Mouse (Mus musculus): ENCODE data around the gene Amdhd2. TPM values are rescaled to one million over a fixed set of nuclear protein-coding genes. Genes with fewer than 3 reads are reported as not detected.
A peak's percentile ranks its signal among the peaks of the same experiment; 100 is the strongest.

The Amdhd2 gene
- polyA plus RNA-seq, 1 experiment from 2014 or later = 28.2 TPM

GRCm38 (mm10) chr17:24151382-24151781, 12.2 kb downstream of the Amdhd2 start:
- Histone ChIP-seq H3K4me3 (replicated peaks; ENCODE audit: low read length) (no peak overlapping the region), H3K36me3 (ENCODE audit: control insufficient read depth, insufficient read depth) (no peaks in the 10 kb centered on the region), H3K4me2 (ENCODE audit: low read length) (peak overlapping the region; percentile 65), H3K27ac (ENCODE audit: low read length) (no peak overlapping the region), H3K27me3 (replicated peaks; ENCODE audit: control insufficient read depth, insufficient read depth, low read length) (no peaks in the 10 kb centered on the region), H3K9me3 (ENCODE audit: control insufficient read depth, low read length) (no peaks in the 10 kb centered on the region), H3K4me1 (replicated peaks; ENCODE audit: control insufficient read depth, insufficient read depth, low read length) (peaks cover 11% of the 10 kb centered on the region), H3K9ac (replicated peaks; ENCODE audit: low read depth, low read length) (no peak overlapping the region; the same call in 1 of the 2 replicates)
- WGBS = 14% methylated on average over 7 of the region's 7 CpGs
- ATAC-seq = no peak

DNA sequence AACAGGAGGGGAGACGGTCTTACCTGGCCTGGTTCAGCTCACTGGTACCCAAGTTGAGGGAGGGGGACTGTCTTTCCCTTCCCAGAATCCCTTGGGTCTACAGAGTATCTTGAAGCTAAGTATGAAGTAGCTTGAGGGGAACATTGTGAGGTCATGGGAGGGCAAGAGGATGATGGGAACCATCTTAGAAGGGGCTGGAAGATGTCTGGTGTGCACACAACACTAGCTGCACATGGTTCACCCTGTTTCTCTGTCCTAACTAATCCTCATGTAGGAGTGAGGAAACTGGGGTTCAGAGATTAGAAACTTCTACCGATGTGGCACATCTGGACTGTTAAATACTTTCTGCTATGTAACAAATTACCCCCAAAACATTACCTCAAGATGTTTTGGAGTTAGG, 12.7 kb downstream of the Amdhd2 start, which contains the start of gene Pdpk1:
Gene Pdpk1 (minus strand): TSS at position 101 of the 400 bp plus-strand sequence.
- Histone ChIP-seq H3K27me3 (replicated peaks; ENCODE audit: control insufficient read depth, insufficient read depth, low read length) (no peaks in the 10 kb centered on the region), H3K36me3 (ENCODE audit: control insufficient read depth, insufficient read depth) (no peaks in the 10 kb centered on the region), H3K4me3 (replicated peaks; ENCODE audit: low read length) (peak within 1 kb of the TSS; percentile 35), H3K4me2 (ENCODE audit: low read length) (peak within 1 kb of the TSS; percentile 65), H3K9me3 (ENCODE audit: control insufficient read depth, low read length) (no peaks in the 10 kb centered on the region), H3K9ac (replicated peaks; ENCODE audit: low read depth, low read length) (peak within 1 kb of the TSS; percentile 52), H3K4me1 (replicated peaks; ENCODE audit: control insufficient read depth, insufficient read depth, low read length) (peaks cover 11% of the 10 kb centered on the region), H3K27ac (ENCODE audit: low read length) (no peak within 1 kb of the TSS)
- ATAC-seq = no peak
- 95% methylated on average over 2 of the region's 2 CpGs for WGBS

GRCm38 (mm10) chr17:24149421-24149820, 14.1 kb downstream of the Amdhd2 start:
- H3K27ac ChIP-seq (ENCODE audit: low read length) = no peak overlapping the region
- H3K4me2 ChIP-seq (ENCODE audit: low read length) = no peak overlapping the region
- H3K9me3 ChIP-seq (ENCODE audit: control insufficient read depth, low read length) = no peaks in the 10 kb centered on the region
- no peak overlapping the region for H3K4me3 ChIP-seq (replicated peaks; ENCODE audit: low read length)
- no peaks in the 10 kb centered on the region for H3K27me3 ChIP-seq (replicated peaks; ENCODE audit: control insufficient read depth, insufficient read depth, low read length)
- 91% methylated on average over 7 of the region's 7 CpGs for WGBS
- peaks cover 11% of the 10 kb centered on the region for H3K4me1 ChIP-seq (replicated peaks; ENCODE audit: control insufficient read depth, insufficient read depth, low read length)
- H3K9ac ChIP-seq (replicated peaks; ENCODE audit: low read depth, low read length) = no peak overlapping the region
- ATAC-seq = no peak
- no peaks in the 10 kb centered on the region for H3K36me3 ChIP-seq (ENCODE audit: control insufficient read depth, insufficient read depth)

DNA sequence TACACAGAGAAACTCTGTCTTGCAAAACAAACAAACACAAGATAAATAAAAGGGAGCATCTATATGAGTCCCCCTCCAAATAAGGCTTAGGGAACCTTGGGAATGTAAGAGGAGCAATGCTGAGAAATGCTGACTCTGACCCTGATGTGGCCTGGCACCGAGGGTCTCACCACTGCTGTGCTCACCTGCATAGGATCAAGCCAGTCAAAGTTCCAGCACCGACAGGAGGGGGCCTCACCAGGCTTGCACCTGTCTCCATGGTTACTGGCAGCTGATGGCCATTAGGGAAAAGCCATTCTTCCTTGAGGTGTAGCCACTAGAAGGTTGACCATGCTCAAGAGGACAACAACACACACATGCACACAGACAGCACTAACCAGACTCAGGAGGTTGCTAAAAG, 20.7 kb downstream of the Amdhd2 start:
- ATAC-seq = no peak
- Histone ChIP-seq H3K27ac (ENCODE audit: low read length) (no peak overlapping the region), H3K27me3 (replicated peaks; ENCODE audit: control insufficient read depth, insufficient read depth, low read length) (no peaks in the 10 kb centered on the region), H3K4me2 (ENCODE audit: low read length) (no peak overlapping the region), H3K4me3 (replicated peaks; ENCODE audit: low read length) (no peak overlapping the region), H3K36me3 (ENCODE audit: control insufficient read depth, insufficient read depth) (no peaks in the 10 kb centered on the region), H3K4me1 (replicated peaks; ENCODE audit: control insufficient read depth, insufficient read depth, low read length) (peaks cover 23% of the 10 kb centered on the region), H3K9me3 (ENCODE audit: control insufficient read depth, low read length) (no peaks in the 10 kb centered on the region), H3K9ac (replicated peaks; ENCODE audit: low read depth, low read length) (no peak overlapping the region)
- WGBS = 45% methylated on average over 2 of the region's 2 CpGs

DNA sequence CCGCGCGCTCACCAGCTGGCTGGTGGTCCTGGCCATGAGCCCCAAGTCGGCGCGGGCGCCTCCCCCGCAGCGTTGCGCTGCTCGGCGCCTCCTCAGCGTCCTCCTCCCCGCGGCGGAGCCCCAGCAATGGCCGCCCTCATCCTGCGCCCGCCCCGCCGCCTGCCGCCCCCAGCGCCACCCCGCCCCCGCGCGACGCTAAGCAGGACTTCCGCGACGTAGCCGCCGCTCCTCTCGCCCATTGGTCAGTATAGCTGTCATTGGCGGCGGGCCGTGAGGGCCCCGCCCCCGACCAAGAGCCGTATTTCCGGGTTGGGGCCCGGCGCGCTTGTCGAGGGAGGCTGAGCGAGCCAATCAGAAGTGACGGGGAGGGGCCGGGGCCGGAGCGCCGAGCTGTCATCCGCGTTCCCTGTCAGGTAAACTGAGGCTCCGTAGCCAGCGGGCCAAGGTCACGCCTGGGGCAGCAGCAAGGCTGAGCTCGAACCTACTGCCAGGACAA, 22.1 kb downstream of the Amdhd2 start:
- Histone ChIP-seq H3K27ac (ENCODE audit: low read length) (peak overlapping the region; percentile 81), H3K9ac (replicated peaks; ENCODE audit: low read depth, low read length) (peak overlapping the region; percentile 90), H3K4me2 (ENCODE audit: low read length) (peak overlapping the region; percentile 98), H3K36me3 (ENCODE audit: control insufficient read depth, insufficient read depth) (no peaks in the 10 kb centered on the region), H3K27me3 (replicated peaks; ENCODE audit: control insufficient read depth, insufficient read depth, low read length) (no peaks in the 10 kb centered on the region), H3K4me3 (replicated peaks; ENCODE audit: low read length) (peak overlapping the region; percentile 97), H3K9me3 (ENCODE audit: control insufficient read depth, low read length) (no peaks in the 10 kb centered on the region), H3K4me1 (replicated peaks; ENCODE audit: control insufficient read depth, insufficient read depth, low read length) (peaks cover 23% of the 10 kb centered on the region)
- peak; percentile 98 for ATAC-seq
- 0% methylated on average over 39 of the region's 57 CpGs for WGBS

- H3K9me3 ChIP-seq (ENCODE audit: control insufficient read depth, low read length) = no peaks in the 10 kb centered on the region
- no peaks in the 10 kb centered on the region for H3K27me3 ChIP-seq (replicated peaks; ENCODE audit: control insufficient read depth, insufficient read depth, low read length)
- no peaks in the 10 kb centered on the region for H3K36me3 ChIP-seq (ENCODE audit: control insufficient read depth, insufficient read depth)
- ATAC-seq = no peak; the same call in 1 of the 2 replicates
- H3K4me1 ChIP-seq (replicated peaks; ENCODE audit: control insufficient read depth, insufficient read depth, low read length) = peaks cover 23% of the 10 kb centered on the region
- peak overlapping the region; percentile 81 for H3K27ac ChIP-seq (ENCODE audit: low read length)
- peak overlapping the region; percentile 98 for H3K4me2 ChIP-seq (ENCODE audit: low read length)
- H3K4me3 ChIP-seq (replicated peaks; ENCODE audit: low read length) = peak overlapping the region; percentile 97
- H3K9ac ChIP-seq (replicated peaks; ENCODE audit: low read depth, low read length) = peak overlapping the region; percentile 90
- WGBS = under 1% methylated on average over 43 of the region's 43 CpGs
Observed at GRCm38 (mm10) chr17:24140845-24141424, 22.6 kb downstream of the Amdhd2 start.

GRCm38 (mm10) chr17:24139968-24140367, 23.6 kb downstream of the Amdhd2 start:
- Histone ChIP-seq H3K9ac (replicated peaks; ENCODE audit: low read depth, low read length) (no peak overlapping the region), H3K4me1 (replicated peaks; ENCODE audit: control insufficient read depth, insufficient read depth, low read length) (peaks cover 23% of the 10 kb centered on the region), H3K9me3 (ENCODE audit: control insufficient read depth, low read length) (no peaks in the 10 kb centered on the region), H3K27me3 (replicated peaks; ENCODE audit: control insufficient read depth, insufficient read depth, low read length) (no peaks in the 10 kb centered on the region), H3K4me3 (replicated peaks; ENCODE audit: low read length) (no peak overlapping the region; the same call in 1 of the 2 replicates), H3K4me2 (ENCODE audit: low read length) (peak overlapping the region; percentile 98), H3K27ac (ENCODE audit: low read length) (no peak overlapping the region), H3K36me3 (ENCODE audit: control insufficient read depth, insufficient read depth) (no peaks in the 10 kb centered on the region)
- WGBS = 91% methylated on average over 4 of the region's 4 CpGs
- ATAC-seq = no peak

- Histone ChIP-seq H3K4me2 (ENCODE audit: low read length) (no peak overlapping the region), H3K4me3 (replicated peaks; ENCODE audit: low read length) (no peak overlapping the region), H3K9me3 (ENCODE audit: control insufficient read depth, low read length) (no peaks in the 10 kb centered on the region), H3K4me1 (replicated peaks; ENCODE audit: control insufficient read depth, insufficient read depth, low read length) (peaks cover 23% of the 10 kb centered on the region), H3K9ac (replicated peaks; ENCODE audit: low read depth, low read length) (no peak overlapping the region), H3K36me3 (ENCODE audit: control insufficient read depth, insufficient read depth) (no peaks in the 10 kb centered on the region), H3K27ac (ENCODE audit: low read length) (no peak overlapping the region), H3K27me3 (replicated peaks; ENCODE audit: control insufficient read depth, insufficient read depth, low read length) (no peaks in the 10 kb centered on the region)
- no peak for ATAC-seq
- WGBS = 89% methylated on average over 3 of the region's 3 CpGs
Observed at GRCm38 (mm10) chr17:24139256-24139655, 24.3 kb downstream of the Amdhd2 start.

- ATAC-seq = no peak
- H3K9me3 ChIP-seq (ENCODE audit: control insufficient read depth, low read length) = no peaks in the 10 kb centered on the region
- H3K4me3 ChIP-seq (replicated peaks; ENCODE audit: low read length) = no peak overlapping the region
- H3K4me1 ChIP-seq (replicated peaks; ENCODE audit: control insufficient read depth, insufficient read depth, low read length) = peaks cover 22% of the 10 kb centered on the region
- no peak overlapping the region for H3K4me2 ChIP-seq (ENCODE audit: low read length)
- H3K36me3 ChIP-seq (ENCODE audit: control insufficient read depth, insufficient read depth) = no peaks in the 10 kb centered on the region
- H3K27ac ChIP-seq (ENCODE audit: low read length) = no peak overlapping the region
- whole genome bisulfite sequencing = 78% methylated on average over 2 of the region's 2 CpGs
- H3K27me3 ChIP-seq (replicated peaks; ENCODE audit: control insufficient read depth, insufficient read depth, low read length) = no peaks in the 10 kb centered on the region
- no peak overlapping the region for H3K9ac ChIP-seq (replicated peaks; ENCODE audit: low read depth, low read length)
Observed at GRCm38 (mm10) chr17:24137226-24137880, 26.2 kb downstream of the Amdhd2 start.

Data from forebrain, embryonic 16.5 days (tissue).